Mouse (Mus musculus): ENCODE measurements around the gene Rtn1.

Rtn1 gene

DNA sequence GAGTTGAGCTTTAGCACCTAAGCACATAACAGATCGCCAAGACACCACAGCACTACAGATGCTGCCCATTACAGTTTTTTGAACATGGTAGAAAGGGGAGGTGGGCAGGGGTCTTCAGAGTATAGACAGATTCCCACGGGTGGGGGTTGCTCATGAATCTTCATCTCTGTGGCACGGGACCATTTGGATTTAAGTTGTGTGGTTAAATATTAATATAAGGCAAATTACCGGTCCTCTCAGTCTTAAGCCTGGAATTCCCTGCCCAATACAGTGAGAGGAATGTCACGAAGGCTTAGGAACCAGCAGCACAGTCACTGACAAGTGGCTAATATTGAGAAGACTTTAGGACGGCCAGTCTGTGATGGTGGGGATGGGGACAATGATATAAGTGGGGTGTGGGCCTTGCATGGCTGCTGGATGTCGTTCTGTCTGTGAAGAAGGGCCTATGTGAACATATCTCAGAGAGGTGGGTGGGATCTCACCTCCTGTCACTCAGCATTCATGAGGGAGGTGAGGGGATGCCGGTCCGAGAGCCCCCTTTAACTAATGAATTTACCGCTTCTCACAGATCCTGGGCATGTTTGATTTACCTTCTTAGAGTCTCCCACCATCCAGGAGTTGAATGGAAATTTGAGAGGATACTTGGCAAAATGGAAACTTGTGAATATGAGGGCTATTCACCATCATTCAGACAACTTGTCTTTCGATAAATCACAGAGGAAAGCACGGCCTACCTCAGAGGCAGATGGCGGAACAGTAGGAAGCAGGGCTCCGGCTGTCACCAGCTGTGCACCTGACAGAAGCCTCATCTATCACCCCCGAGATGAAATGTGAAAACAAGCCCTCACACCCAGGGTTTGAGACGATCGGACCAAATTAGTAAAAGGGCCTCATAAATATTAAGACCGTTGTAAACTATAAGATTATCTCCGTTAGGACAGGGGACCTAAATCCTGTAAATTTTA lies 175.7 kb downstream of the Rtn1 start:
- in situ Hi-C loops (cut with MboI, MseI) = no loop called here

DNA sequence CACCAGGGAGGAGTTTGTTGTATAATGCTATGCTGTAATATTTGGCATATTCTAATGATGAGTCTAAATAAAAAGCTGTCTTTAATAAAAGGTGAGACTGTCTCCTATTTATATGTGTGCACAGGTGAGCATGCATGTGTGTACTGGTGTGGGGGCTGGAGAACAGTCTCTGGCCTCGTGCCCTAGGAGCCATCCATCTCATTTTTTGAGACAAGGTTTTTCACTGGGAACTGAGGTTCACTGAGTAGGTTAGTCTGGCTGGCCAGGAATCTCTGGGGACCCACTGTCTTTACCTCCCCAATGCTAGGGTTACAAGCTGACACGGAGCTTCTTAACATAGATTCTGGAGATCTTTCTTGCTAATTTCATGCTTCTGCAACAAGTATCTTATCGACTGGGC lies 176.7 kb downstream of the Rtn1 start:
- in situ Hi-C loops (cut with MboI, MseI) = no loop called here

DNA sequence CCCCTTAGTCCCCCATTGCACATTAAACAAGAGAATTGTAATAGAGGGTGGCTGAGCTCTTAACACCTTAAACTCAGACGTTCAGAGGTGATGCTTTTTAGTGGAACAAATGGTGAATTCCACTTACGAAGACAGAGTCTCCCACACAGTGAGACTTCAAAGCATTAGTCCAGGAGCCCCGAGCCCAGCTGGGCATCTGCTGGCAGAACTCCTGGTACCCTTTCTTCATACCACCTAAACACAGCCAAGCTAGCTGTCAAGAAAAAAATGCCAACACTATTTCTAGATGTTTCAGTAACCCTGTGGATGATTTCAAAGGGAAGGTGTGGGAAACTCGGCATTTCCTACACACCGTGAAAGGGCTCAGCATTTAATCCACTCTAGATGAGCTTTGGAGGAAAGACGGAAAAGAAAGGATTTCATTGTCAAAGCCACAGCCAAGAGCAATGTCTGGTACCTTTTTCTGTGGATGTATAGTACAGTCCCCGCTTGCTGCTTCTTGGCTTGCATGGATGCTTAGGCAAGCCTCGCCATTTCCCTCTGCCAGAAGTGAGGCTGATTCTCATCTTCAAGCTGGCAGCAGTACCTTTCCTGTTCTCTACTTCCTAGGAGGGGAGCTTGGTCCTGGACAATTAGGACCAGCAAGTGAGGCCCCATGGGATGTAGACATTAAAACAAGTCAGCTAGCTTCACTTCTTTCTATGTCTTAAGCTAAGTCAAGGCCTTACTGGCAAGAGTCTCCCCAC lies 179.2 kb downstream of the Rtn1 start:
- in situ Hi-C loops (cut with MboI, MseI) = no loop called here

DNA sequence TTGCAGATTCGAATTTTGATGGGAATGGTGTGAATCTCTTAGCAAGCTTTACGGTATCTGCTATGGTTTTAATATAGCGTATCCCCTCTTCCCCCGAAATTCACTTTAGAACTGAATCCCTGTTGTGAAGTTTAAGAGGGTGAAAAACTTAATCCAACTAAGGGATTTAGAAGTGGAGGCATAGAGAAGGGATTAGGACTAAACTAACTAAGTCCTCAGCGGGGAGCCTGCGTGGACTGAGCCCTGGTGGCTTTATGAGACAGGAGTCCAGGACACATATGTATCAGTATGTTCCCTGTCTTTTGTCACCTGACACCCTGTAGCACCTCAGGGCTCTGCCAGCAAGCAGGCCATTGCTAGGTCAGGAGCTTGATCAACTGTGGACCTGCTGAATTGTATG lies 181.1 kb downstream of the Rtn1 start:
- in situ Hi-C loops (cut with MboI, MseI) = no loop called here

DNA sequence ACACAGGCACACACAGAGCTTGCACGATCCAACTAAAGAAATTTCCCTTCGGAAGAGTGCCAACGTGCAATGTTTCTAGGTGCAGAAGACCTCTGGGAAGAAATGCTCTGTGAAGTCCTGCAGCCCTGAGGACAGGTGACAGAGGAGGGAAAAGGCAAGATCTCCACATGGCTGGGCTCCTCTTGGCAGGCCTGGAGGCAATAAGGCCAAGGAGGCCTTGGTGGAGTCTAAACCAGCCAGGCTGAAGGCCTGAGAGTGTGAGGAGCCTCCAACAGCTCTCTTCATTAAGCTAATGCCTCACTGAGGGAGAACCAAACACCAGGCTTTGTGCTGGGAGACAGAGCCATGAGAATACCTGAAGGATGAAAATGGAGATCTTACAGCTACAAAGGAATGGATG lies 183.5 kb downstream of the Rtn1 start:
- in situ Hi-C loops (cut with MboI, MseI) = no loop called here

DNA sequence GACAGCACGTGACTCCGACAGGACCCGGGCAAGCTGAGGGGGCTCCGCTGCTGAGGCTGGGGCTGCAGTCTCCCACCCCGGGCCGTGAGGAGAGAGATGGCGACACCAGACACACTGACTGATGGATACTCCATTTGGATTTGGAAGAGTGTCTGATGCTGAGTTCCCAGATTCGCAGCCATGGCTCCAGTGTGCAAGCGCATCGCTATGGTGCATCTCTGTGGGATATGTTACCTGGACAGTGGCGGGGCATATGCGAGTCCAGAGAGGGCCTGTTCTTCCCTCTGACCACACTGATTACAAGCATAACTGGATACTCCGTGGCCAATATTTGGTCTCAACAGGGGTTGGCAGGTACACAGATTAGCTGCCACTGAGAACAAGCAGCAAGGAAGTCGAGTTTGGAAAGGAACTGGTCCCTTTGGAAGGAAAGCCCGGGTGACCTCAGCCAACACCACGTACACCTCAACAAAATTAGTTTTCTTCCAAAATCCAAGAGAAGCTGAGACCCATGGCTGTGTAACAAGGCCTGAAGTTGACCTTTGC lies 185.2 kb downstream of the Rtn1 start:
- in situ Hi-C loops (cut with MboI, MseI) = no loop called here

DNA sequence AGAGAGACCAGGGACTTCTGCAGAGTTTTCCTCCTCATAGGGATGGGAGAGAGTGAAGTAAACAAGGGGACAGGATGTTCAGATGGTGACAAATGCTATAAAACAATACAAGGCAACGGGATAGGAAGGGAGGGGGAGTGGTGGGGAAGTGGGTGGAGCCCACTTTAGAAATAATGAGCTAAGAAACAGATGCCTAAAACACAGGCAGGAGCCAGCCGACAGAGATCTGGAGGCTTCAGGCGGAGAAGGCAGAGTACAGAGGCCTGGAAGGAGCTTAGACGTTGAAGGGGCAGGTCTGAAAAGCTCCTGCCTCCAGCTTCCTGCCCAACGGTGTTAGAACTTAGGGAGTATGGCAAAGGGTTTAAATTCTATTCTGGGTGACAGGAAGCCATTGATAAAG lies 195.3 kb downstream of the Rtn1 start:
- in situ Hi-C loops (cut with MboI, MseI) = no loop called here

DNA sequence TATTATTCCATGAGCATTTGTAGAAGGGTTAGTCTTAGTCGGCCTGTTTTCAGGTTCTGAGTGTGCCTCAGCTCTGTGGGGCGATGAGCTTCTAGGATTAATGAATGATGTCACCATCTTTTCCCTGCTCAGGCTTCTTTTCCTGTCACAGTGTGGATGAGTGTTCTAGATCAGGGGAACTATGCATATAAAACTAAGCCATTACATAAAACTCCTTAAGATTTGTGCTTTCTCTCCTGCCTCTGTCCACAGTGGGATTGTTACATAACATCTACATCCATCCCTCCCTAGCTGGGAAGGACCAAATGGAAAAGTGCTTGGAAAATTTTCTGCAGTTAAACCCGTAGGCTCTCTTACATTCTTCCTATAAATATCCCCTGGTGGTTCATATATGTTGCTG lies 208.0 kb downstream of the Rtn1 start:
- in situ Hi-C loops (cut with MboI, MseI) = no loop called here

DNA sequence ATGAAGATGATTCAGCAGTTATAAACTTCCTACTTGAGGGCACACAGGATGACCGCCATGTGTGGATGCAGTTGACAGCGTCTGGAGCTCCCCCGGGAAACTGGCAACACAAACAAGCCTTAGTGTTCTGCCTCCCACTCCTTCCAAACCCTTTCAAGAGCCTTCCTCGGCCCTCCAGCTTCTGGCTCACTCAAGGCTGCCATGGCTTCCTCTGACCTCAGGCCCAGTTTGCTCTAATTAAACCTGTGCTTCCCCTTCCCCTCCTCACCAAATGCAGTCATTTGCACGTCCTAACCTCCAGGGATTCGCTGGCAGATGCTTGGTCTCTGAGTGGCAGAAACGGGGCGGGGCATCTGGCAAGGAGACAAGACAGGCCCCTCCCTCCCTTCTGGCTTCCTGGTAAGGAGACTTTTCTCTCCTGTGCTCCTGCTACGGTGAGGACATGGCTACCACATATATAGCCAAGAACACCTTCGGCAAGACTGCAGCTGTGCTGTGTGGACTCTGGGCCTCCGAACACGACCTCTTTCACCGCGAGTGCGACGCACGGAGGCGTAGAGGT lies 210.8 kb downstream of the Rtn1 start:
- in situ Hi-C loops (cut with MboI, MseI) = no loop called here

DNA sequence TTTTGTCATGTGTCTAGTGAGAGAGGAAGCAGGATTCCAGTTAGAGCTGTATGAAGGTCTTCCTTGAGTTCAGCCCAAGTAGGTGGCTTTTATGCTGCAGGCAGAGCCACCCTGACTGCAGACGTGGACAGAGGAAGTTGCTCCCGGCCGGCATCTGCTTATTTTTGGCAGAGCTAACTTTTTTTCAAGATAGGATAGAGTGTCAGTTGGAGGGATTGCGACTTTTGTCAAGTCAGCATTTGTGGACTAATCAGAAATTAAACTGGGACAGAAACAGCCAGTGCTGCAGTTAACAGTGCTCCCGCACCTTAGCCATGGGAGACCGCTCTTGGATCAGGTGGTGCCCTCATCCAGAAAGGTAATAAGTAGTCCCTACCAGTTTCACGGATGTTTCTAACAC lies 211.4 kb downstream of the Rtn1 start:
- in situ Hi-C loops (cut with MboI, MseI) = no loop called here

DNA sequence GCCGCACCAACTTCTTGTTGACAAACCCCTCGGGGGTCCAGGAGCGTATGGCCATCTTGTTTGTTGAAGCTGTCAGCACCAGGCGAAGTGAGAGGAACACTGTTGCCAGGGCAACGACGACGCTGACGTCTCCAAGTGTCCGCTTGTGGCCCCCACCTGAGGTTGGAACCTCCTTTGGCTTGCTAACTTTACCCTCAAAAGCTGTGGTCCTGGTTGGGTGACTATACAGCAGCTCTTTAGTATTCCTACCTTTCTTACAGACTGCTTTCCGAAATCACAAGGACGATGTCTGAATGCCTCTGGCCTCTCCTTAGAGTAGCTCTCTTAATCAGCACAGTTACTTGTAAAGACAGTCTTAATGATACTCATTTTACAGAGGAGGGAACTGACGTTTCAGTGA lies 223.9 kb downstream of the Rtn1 start, which contains the start of gene Ccdc175:
Ccdc175 (minus strand) TSS at position 101 of the 400 bp plus-strand sequence.
- in situ Hi-C loops (cut with MboI, MseI) = no loop called here

DNA sequence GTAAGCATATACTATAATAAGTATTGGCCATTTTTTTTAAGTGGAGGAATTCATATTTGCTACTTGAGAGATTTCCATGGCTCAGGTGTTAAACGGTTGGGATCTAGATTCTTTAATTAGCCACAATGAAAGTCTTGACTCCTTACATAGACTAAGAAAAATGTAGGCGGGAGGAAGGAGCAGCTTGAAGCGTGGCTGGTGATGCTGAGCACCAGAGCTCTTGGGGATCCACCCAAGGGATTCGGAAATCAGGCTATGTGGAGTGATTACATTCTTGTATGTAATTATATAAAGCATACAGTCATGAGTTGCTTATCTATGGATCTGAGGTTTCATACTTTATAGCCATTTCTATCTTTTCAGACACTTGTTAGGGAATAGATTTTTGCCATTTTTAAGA lies 229.3 kb downstream of the Rtn1 start:
- in situ Hi-C loops (cut with MboI, MseI) = no loop called here

DNA sequence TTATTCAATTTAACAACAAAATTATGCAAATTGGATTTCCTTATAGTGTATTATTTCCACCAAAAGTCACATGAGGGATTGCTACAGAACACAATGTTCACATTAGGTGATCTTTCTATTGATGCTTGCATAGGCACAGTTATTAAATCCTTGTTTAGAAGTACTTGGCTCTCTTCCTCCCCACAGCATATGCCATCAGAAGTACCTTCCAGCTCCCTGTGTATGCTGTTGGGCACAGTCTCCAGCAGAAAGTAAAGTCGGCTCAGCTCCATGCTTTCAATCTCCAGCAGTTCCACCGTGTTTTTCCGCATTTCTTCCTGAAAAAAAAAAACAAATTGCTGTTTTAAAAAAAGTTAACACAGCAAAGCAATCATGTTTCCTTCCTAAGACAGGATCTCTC lies 230.5 kb downstream of the Rtn1 start:
- in situ Hi-C loops (cut with MboI, MseI) = no loop called here
